Mouse (Mus musculus) skeletal muscle tissue, adult 2 months (tissue): ENCODE measurements around the gene Ifnz.
"Not testable (repeated sequence)": the region's sequence is repeated elsewhere in the genome, so short reads cannot be mapped to it uniquely, and the experiment has no call there.

Experiments
- DNase-seq: peaks from one replicate; pipeline ENCODE4 v3.0.0-alpha.2; 2012; ENCODE audit warnings: low read depth, low spot score

Ifnz gene

DNA sequence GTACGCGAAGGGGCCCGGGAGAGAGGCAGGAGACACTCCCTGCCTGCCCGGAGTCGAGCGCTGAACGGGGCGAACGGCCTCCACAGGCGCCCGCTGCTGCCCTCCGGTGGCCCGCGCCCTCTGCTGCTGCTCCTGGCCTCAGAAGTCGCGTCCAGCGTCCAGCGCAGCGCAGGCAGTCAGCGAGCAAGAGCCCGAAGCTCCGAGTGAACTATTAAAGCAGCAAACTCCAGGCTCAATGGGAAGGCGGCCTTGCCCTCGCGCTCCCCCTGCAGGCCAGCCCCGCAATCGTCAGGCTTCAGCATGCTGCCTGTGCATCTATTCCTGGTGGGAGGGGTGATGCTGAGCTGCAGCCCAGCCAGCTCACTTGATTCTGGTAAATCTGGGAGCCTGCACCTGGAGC is 3.5 kb downstream of the Ifnz start, which contains the start of gene Gm13276:
TSS of gene Gm13276 (plus strand) at position 301 of the 400 bp plus-strand sequence.
- DNase-seq = not testable (repeated sequence)

DNA sequence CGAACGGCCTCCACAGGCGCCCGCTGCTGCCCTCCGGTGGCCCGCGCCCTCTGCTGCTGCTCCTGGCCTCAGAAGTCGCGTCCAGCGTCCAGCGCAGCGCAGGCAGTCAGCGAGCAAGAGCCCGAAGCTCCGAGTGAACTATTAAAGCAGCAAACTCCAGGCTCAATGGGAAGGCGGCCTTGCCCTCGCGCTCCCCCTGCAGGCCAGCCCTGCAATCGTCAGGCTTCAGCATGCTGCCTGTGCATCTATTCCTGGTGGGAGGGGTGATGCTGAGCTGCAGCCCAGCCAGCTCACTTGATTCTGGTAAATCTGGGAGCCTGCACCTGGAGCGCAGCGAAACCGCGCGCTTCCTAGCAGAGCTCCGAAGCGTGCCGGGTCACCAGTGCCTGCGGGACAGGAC is 6.5 kb downstream of the Ifnz start, which contains the start of gene Gm13277:
TSS of gene Gm13277 (plus strand) at position 231 of the 400 bp plus-strand sequence.
- DNase-seq = not testable (repeated sequence)

DNA sequence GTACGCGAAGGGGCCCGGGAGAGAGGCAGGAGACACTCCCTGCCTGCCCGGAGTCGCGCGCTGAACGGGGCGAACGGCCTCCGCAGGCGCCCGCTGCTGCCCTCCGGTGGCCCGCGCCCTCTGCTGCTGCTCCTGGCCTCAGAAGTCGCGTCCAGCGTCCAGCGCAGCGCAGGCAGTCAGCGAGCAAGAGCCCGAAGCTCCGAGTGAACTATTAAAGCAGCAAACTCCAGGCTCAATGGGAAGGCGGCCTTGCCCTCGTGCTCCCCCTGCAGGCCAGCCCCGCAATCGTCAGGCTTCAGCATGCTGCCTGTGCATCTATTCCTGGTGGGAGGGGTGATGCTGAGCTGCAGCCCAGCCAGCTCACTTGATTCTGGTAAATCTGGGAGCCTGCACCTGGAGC is 9.3 kb downstream of the Ifnz start, which contains the start of gene Gm13278:
TSS of gene Gm13278 (plus strand) at position 301 of the 400 bp plus-strand sequence.
- DNase-seq = not testable (repeated sequence)

DNA sequence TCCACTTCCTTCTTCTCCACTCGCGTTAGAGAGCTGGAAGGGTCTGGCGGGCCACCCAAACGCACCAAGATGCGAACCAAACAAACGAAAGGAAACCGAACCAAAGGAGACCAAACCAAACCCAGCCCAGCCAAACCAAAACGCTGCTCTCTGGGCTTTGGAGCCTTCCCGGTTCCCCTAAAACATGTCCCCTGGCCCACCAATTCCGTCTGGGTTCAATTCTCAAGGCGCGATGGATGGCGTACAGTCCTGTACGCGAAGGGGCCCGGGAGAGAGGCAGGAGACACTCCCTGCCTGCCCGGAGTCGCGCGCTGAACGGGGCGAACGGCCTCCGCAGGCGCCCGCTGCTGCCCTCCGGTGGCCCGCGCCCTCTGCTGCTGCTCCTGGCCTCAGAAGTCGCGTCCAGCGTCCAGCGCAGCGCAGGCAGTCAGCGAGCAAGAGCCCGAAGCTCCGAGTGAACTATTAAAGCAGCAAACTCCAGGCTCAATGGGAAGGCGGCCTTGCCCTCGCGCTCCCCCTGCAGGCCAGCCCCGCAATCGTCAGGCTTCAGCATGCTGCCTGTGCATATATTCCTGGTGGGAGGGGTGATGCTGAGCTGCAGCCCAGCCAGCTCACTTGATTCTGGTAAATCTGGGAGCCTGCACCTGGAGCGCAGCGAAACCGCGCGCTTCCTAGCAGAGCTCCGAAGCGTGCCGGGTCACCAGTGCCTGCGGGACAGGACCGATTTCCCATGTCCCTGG is 12.2 kb downstream of the Ifnz start, which contains the start of gene Gm13275:
TSS of gene Gm13275 (plus strand) at position 552 of the 740 bp plus-strand sequence.
- not testable (repeated sequence) for DNase-seq

DNA sequence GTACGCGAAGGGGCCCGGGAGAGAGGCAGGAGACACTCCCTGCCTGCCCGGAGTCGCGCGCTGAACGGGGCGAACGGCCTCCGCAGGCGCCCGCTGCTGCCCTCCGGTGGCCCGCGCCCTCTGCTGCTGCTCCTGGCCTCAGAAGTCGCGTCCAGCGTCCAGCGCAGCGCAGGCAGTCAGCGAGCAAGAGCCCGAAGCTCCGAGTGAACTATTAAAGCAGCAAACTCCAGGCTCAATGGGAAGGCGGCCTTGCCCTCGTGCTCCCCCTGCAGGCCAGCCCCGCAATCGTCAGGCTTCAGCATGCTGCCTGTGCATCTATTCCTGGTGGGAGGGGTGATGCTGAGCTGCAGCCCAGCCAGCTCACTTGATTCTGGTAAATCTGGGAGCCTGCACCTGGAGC is 15.2 kb downstream of the Ifnz start, which contains the start of gene Gm13279:
TSS of gene Gm13279 (plus strand) at position 301 of the 400 bp plus-strand sequence.
- DNase-seq = not testable (repeated sequence)

DNA sequence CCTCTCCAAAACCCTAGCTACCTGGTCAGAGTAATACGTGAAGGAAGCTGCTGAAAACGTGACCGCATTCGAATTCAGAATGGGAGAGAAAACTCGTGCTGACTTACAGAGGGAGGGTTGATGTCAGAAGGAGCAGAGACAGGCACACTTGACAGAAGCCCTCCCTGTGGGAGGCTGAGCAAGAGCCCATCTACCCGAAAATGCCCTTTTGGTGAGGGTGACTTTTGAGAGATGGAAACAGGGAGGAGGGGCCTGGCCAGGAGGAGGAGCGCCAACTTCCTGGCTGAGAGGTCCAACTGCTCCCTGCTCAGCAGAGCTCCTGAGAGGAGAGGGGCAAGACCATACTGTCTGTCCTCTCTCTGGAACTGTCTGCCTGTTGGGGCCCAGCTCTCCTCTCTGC is 17.4 kb downstream of the Ifnz start, which contains the start of gene Gm13285:
TSS of gene Gm13285 (plus strand) at position 301 of the 400 bp plus-strand sequence.
- DNase-seq = not testable (repeated sequence)

DNA sequence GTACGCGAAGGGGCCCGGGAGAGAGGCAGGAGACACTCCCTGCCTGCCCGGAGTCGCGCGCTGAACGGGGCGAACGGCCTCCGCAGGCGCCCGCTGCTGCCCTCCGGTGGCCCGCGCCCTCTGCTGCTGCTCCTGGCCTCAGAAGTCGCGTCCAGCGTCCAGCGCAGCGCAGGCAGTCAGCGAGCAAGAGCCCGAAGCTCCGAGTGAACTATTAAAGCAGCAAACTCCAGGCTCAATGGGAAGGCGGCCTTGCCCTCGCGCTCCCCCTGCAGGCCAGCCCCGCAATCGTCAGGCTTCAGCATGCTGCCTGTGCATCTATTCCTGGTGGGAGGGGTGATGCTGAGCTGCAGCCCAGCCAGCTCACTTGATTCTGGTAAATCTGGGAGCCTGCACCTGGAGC is 21.0 kb downstream of the Ifnz start, which contains the start of gene Gm13287:
TSS of gene Gm13287 (plus strand) at position 301 of the 400 bp plus-strand sequence.
- not testable (repeated sequence) for DNase-seq

DNA sequence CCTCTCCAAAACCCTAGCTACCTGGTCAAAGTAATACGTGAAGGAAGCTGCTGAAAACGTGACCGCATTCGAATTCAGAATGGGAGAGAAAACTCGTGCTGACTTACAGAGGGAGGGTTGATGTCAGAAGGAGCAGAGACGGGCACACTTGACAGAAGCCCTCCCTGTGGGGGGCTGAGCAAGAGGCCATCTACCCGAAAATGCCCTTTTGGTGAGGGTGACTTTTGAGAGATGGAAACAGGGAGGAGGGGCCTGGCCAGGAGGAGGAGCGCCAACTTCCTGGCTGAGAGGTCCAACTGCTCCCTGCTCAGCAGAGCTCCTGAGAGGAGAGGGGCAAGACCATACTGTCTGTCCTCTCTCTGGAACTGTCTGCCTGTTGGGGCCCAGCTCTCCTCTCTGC is 23.3 kb downstream of the Ifnz start, which contains the start of gene Gm13288:
TSS of gene Gm13288 (plus strand) at position 301 of the 400 bp plus-strand sequence.
- not testable (repeated sequence) for DNase-seq

DNA sequence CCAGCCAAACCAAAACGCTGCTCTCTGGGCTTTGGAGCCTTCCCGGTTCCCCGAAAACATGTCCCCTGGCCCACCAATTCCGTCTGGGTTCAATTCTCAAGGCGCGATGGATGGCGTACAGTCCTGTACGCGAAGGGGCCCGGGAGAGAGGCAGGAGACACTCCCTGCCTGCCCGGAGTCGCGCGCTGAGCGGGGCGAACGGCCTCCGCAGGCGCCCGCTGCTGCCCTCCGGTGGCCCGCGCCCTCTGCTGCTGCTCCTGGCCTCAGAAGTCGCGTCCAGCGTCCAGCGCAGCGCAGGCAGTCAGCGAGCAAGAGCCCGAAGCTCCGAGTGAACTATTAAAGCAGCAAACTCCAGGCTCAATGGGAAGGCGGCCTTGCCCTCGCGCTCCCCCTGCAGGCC is 23.8 kb downstream of the Ifnz start:
- not testable (repeated sequence) for DNase-seq

DNA sequence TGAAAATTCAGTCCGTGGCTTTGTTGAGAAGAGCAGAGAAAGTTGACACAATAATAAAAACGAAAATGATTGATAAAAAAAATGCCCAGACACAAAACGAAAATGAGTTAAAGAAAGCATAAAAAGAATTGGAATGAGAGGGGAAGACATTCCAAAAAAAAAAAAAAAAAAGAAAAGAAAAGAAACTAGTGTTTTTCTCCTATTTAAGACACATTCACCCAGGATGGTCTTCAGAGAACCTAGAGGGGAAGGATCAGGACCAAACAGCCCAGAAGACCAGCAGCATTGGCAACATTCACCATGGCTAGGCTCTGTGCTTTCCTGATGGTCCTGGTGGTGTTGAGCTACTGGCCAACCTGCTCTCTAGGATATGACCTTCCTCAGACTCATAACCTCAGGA is 34.0 kb downstream of the Ifnz start, which contains the start of gene Ifna7:
TSS of gene Ifna7 (plus strand) at position 301 of the 400 bp plus-strand sequence.
- DNase-seq = no peak

DNA sequence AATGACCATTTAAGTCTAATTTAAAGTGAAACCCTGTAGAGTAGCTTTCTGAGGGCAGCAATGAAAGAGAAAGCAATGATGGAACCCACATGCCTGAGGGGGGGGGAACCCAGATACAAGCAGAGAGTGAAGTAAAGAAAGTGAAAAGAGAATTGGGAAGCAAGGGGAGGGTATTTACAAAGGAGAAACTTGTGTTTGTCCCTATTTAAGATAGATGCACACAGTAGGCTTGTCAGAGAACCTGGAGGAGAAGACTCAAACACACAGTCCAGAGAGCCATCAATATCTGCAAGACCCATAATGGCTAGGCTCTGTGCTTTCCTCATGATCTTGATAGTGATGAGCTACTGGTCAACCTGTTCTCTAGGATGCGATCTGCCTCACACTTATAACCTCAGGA is 37.7 kb downstream of the Ifnz start, which contains the start of gene Ifna11:
TSS of gene Ifna11 (plus strand) at position 301 of the 400 bp plus-strand sequence.
- DNase-seq = no peak

DNA sequence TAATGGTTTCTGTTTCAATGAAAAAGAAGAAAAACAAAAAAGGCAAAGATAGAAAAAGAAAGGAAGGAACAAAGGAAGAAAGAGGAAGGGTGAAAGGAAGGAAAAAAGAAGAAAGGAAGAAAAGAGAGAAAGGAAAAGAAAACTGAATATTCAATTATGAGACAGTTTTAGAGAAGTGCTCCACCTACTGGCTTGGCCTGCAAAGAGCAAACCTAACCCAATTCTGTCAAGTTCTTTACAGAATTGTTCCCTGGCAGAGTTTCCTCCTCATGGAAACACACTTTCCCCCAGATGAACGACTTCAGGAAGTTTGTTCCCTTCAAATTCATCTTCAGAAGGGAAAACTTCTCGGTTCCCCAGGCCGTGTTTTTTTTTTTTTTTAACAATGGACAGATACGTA is 41.1 kb downstream of the Ifnz start:
- DNase-seq = no peak

DNA sequence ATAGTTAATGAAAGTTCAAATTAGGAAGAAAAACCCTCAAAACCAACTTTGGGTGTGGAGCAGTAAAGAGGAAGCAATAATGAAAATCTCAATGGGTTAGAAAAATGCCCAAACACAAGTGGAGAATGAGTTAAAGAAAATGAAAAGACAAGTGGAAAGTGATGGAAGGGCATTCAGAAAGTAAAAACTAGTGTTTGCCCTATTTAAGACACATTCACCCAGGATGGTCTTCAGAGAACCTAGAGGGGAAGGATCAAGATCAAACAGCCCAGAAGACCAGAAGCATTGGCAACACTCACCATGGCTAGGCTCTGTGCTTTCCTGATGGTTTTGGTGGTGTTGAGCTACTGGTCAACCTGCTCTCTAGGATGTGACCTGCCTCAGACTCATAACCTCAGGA is 45.2 kb downstream of the Ifnz start, which contains the start of gene Ifna6:
TSS of gene Ifna6 (plus strand) at position 301 of the 400 bp plus-strand sequence.
- not testable (repeated sequence) for DNase-seq

DNA sequence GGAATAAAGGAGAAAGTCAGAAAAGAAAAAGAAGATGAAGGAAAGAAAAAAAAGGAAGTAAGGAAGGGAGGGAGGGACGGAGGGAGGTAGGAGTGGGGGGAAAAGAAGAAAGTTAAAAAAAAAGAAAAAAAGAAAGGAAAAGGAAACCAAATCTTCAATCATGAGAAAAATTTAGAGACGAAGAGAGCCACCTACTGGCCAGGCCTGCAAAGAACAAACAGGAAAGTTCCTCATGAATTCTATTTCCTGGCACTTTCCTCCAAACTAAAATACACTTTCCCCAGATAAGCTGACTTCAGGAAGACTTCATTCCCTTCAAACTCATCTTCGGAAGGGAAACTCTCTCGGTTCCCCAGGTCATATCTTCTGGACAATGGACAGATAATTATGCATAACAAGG is 48.6 kb downstream of the Ifnz start:
- no peak for DNase-seq
